Mouse (Mus musculus): ENCODE measurements around the gene Mink1. TPM values are rescaled to one million over a fixed set of nuclear protein-coding genes. Genes with fewer than 3 reads are reported as not detected.
"Not testable (repeated sequence)": the region's sequence is repeated elsewhere in the genome, so short reads cannot be mapped to it uniquely, and the experiment has no call there.

Gene Mink1
- polyA plus RNA-seq, 1 experiment from 2014 or later: 4.9 TPM

DNA sequence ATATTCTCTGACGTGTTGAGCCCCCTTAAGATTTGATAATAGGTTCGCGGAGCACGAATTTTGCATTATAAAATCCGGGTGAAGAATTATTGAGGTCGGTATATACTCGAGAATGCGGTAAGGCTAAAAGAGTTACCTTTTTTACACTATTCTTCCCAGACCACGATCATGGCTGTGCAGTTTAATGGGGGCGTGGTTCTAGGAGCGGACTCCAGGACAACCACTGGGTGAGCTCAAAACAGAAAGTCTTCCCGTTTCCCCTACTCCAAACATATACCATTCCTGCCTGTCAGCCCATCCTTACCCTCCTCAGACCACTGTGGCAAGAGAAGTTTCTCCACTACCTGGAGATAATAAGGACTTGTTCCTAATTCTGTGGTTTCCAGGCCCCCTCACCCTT lies 37.0 kb upstream of the Mink1 start:
- peak; percentile 21; the same call in 1 of the 2 replicates for ATAC-seq (ENCODE audit: insufficient read depth)
- peaks cover 2% of the 10 kb centered on the region for H3K27me3 ChIP-seq
- peak overlapping the region; percentile 74 for H3K4me2 ChIP-seq
- peak overlapping the region; percentile 76 for H3K9ac ChIP-seq
- H3K4me1 ChIP-seq (replicated peaks): peaks cover 20% of the 10 kb centered on the region
- peaks cover 28% of the 10 kb centered on the region for H3K36me3 ChIP-seq (replicated peaks)
- H3K27ac ChIP-seq (replicated peaks): peak overlapping the region; percentile 68
- peak overlapping the region; percentile 81 for H3K4me3 ChIP-seq (replicated peaks)
- WGBS (ENCODE audit: insufficient replicate concordance): 1% methylated on average over 12 of the region's 12 CpGs
- no peaks in the 10 kb centered on the region for H3K9me3 ChIP-seq (replicated peaks)

DNA sequence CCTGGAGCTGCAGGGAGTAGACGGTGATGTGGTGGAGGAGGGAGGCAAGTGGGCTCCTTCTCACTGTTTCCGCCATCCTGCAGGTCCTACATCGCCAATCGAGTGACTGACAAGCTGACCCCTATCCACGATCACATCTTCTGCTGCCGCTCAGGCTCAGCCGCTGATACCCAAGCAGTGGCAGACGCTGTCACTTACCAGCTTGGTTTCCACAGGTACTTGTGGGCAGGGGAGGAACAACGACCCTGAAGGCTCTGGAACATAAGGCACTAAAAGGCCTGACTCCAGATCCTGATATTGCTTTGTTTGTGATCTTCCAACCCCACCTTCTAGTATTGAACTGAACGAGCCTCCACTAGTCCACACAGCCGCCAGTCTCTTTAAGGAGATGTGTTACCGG lies 36.5 kb upstream of the Mink1 start:
- no peaks in the 10 kb centered on the region for H3K9me3 ChIP-seq (replicated peaks)
- peak overlapping the region; percentile 76 for H3K9ac ChIP-seq
- H3K36me3 ChIP-seq (replicated peaks): peaks cover 28% of the 10 kb centered on the region
- peak overlapping the region; percentile 74 for H3K4me2 ChIP-seq
- ATAC-seq (ENCODE audit: insufficient read depth): no peak
- H3K27ac ChIP-seq (replicated peaks): 0 out of 2 replicates have a peak overlapping the region, but pooled peaks have one; percentile 9
- H3K4me1 ChIP-seq (replicated peaks): peaks cover 19% of the 10 kb centered on the region
- WGBS (ENCODE audit: insufficient replicate concordance): 74% methylated on average over 12 of the region's 12 CpGs
- H3K4me3 ChIP-seq (replicated peaks): peak overlapping the region; percentile 81
- H3K27me3 ChIP-seq: no peaks in the 10 kb centered on the region

DNA sequence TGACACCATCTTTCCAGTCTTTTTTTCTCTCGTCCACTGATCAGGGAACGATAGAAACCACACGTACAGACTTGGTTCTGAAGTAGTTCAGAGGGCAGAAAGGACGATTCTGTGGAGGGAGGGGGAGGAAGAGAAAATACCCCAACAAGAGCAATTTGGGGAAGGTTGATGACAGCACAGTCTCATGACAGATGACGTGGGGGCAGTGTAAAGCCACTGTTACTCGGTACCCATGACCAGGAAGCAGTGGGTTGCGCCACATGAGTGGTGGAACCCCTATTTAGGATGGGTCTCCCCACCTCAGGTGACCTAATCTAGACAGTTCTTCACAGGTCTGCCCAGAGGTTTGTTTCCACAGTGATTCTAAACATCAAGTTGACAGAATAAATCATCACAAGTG lies 34.1 kb upstream of the Mink1 start:
- no peak overlapping the region for H3K9ac ChIP-seq
- no peak for ATAC-seq (ENCODE audit: insufficient read depth)
- H3K27ac ChIP-seq (replicated peaks): no peak overlapping the region
- WGBS (ENCODE audit: insufficient replicate concordance): 70% methylated on average over 7 of the region's 7 CpGs
- no peaks in the 10 kb centered on the region for H3K27me3 ChIP-seq
- H3K4me1 ChIP-seq (replicated peaks): peaks cover 19% of the 10 kb centered on the region
- no peak overlapping the region for H3K4me2 ChIP-seq
- no peak overlapping the region for H3K4me3 ChIP-seq (replicated peaks)
- peaks cover 28% of the 10 kb centered on the region for H3K36me3 ChIP-seq (replicated peaks)
- no peaks in the 10 kb centered on the region for H3K9me3 ChIP-seq (replicated peaks)

DNA sequence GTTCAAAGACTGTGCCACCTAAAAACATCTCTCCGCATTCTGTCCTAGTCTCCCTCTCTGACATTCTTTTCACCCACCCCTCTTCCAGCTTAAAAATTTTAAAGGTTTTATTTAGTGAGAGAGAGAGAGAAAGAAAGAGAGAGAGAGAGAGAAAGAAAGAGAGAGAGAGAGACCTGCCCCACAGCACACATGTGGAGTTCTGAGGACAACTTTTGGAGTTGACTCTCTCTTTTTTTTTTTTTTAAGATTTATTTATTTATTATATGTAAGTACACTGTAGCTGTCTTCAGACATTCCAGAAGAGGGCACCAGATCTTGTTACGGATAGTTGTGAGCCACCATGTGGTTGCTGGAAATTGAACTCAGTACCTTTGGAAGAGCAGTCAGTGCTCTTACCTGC lies 31.6 kb upstream of the Mink1 start:
- ATAC-seq (ENCODE audit: insufficient read depth); H3K9me3 ChIP-seq (replicated peaks); H3K27ac ChIP-seq (replicated peaks); H3K9ac ChIP-seq; H3K4me1 ChIP-seq (replicated peaks); H3K4me3 ChIP-seq (replicated peaks); H3K4me2 ChIP-seq; H3K27me3 ChIP-seq: not testable (repeated sequence)
- 62% methylated on average over 2 of the region's 2 CpGs for WGBS (ENCODE audit: insufficient replicate concordance)
- peaks cover 26% of the 10 kb centered on the region for H3K36me3 ChIP-seq (replicated peaks)

DNA sequence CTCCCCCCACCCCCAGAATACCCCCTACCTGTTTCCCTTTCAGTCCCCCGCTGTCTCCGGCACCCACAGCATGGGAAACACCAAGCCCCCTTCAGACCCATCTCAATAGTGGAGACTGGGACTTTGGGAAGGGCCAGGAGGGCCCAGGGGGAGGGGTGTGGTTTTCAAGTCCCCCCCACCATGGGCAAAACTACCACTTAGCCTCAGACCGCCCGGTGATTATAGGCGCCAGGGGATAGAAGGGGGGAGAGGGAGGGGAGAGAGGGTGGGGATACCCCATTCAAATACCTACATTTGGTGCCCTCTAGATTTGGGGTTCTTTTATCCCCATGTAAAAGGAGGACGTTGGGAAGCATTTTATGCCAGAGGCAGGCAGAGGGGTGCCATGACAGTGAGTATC lies 29.8 kb upstream of the Mink1 start, which contains the start of gene Gm40193:
Gm40193 (minus strand) TSS at position 101 of the 400 bp plus-strand sequence.
- Histone ChIP-seq H3K4me2 (no peak within 1 kb of the TSS), H3K9ac (no peak within 1 kb of the TSS), H3K9me3 (replicated peaks) (no peaks in the 10 kb centered on the region), H3K27me3 (peaks cover 6% of the 10 kb centered on the region; the same call in 1 of the 2 replicates), H3K36me3 (replicated peaks) (peaks cover 8% of the 10 kb centered on the region), H3K4me3 (replicated peaks) (no peak within 1 kb of the TSS), H3K27ac (replicated peaks) (no peak within 1 kb of the TSS), H3K4me1 (replicated peaks) (no peaks in the 10 kb centered on the region)
- 68% methylated on average over 6 of the region's 6 CpGs for WGBS (ENCODE audit: insufficient replicate concordance)
- no peak for ATAC-seq (ENCODE audit: insufficient read depth)

DNA sequence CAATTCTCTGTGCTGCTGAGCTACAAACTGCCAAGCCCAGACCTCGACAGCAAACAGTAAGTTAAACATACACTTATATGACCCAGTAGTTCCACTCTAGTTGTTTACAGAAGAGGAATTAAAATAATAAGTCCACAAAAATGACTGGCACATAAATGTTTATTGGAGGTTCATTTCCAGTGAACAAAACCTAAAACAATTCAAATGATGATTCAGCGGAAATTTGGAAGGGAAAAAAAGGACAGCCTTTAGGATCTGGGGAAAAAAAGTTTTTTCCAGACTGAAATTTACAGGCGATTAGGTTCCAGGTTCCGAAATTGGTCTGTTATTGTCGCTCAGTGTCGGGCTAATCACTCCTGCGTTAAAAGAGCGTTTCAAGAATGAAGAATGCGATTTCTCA lies 23.3 kb upstream of the Mink1 start:
- 0 out of 2 replicates have a peak overlapping the region, but pooled peaks have one; percentile 31 for H3K27ac ChIP-seq (replicated peaks)
- ATAC-seq (ENCODE audit: insufficient read depth): no peak

DNA sequence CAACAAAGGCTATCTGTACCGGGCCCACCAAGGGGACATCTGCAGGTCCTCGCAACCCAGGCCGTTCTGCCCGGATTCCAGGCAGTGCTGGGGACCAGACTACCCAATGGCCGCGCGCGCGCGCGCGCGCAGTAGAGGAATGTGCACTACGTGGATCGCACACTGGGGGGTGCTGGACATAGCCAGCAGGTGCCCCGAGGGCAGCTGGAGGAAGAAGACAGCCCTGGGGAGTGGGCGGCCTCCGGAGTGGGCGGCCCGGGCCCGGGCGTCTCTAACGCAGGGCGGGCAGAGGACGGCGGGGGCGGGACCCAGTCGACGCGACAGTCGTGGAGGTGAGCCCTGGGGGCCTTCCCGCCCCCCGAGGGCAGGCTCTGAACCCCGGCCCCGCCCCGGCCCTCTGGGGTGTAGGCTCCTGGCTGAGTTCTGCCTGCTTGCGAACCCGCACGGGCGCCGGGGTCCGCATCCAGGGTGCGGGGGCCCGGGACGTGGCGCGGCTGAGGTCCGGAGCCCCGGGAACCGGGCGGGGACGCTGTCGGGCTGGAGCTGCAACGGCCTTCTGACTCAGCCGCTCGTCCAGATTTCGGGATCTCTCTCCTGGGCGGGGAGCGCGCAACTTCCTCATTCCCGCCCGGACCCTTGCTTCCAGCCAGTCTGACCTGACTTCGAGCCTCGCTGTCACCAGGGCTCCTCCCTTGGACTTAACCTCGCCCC lies 22.6 kb upstream of the Mink1 start, which contains the start of gene Pld2:
Pld2 (plus strand) TSS at position 188 of the 711 bp plus-strand sequence.
- Histone ChIP-seq H3K9me3 (replicated peaks) (no peaks in the 10 kb centered on the region), H3K36me3 (replicated peaks) (no peaks in the 10 kb centered on the region), H3K9ac (no peak within 1 kb of the TSS), H3K4me2 (peak within 1 kb of the TSS; percentile 71), H3K27me3 (peaks cover 53% of the 10 kb centered on the region), H3K4me1 (replicated peaks) (peaks cover 16% of the 10 kb centered on the region), H3K27ac (replicated peaks) (peak within 1 kb of the TSS; percentile 51), H3K4me3 (replicated peaks) (peak within 1 kb of the TSS; percentile 59)
- WGBS (ENCODE audit: insufficient replicate concordance): under 1% methylated on average over 62 of the region's 65 CpGs
- ATAC-seq (ENCODE audit: insufficient read depth): peak; percentile 94

More for the DNA sequence above, 23.3 kb upstream of the Mink1 start:
- Histone ChIP-seq H3K9ac (no peak overlapping the region), H3K4me3 (replicated peaks) (peak overlapping the region; percentile 59), H3K27me3 (peaks cover 53% of the 10 kb centered on the region), H3K9me3 (replicated peaks) (no peaks in the 10 kb centered on the region), H3K36me3 (replicated peaks) (no peaks in the 10 kb centered on the region), H3K4me2 (peak overlapping the region; percentile 71), H3K4me1 (replicated peaks) (peaks cover 16% of the 10 kb centered on the region)
- WGBS (ENCODE audit: insufficient replicate concordance): 13% methylated on average over 9 of the region's 9 CpGs

DNA sequence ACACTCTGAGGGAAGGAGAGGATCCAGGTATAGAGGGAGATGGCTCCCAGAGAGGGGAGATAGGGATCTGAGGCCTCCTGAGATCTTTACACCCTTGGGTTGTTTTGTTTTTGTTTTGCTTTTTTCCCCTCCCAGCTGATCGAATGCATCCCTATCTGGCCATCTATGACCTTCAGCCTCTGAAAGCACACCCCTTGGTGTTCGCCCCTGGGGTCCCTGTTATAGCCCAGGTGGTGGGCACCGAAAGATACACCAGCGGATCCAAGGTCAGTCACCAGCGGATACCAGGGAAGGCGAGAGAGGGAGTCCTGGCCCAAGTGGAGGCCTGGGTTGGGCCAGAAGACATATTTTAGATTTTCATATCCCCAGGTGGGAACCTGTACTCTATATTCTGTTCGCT lies 21.8 kb upstream of the Mink1 start:
- 63% methylated on average over 7 of the region's 7 CpGs for WGBS (ENCODE audit: insufficient replicate concordance)
- H3K4me1 ChIP-seq (replicated peaks): peaks cover 16% of the 10 kb centered on the region
- peak overlapping the region; percentile 59 for H3K4me3 ChIP-seq (replicated peaks)
- ATAC-seq (ENCODE audit: insufficient read depth): no peak
- H3K36me3 ChIP-seq (replicated peaks): no peaks in the 10 kb centered on the region
- H3K27me3 ChIP-seq: peaks cover 53% of the 10 kb centered on the region
- peak overlapping the region; percentile 71 for H3K4me2 ChIP-seq
- H3K27ac ChIP-seq (replicated peaks): no peak overlapping the region
- H3K9me3 ChIP-seq (replicated peaks): no peaks in the 10 kb centered on the region
- H3K9ac ChIP-seq: no peak overlapping the region

DNA sequence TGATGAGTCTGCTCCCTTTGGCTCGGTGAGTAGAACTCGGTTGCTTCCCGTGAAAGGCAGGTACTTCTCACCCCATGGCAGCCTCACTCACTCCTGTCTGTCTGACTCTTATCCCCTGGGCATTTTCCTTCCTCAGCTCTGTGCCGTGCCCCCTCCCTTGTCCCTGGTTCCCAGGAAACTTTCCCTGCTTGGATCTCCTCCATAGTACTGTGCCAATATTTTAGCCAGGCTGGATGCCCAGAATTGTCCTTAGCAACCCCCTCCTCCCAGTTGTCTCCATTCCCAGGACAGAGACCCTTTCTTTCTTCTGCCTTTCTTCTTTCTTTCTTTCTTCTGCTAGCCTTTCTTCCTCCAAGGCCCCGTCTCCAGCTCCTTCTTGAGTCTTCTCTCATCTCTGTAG lies 21.3 kb upstream of the Mink1 start:
- no peaks in the 10 kb centered on the region for H3K9me3 ChIP-seq (replicated peaks)
- no peak overlapping the region for H3K4me3 ChIP-seq (replicated peaks)
- H3K4me1 ChIP-seq (replicated peaks): peaks cover 16% of the 10 kb centered on the region
- H3K36me3 ChIP-seq (replicated peaks): no peaks in the 10 kb centered on the region
- no peak for ATAC-seq (ENCODE audit: insufficient read depth)
- 60% methylated on average over 5 of the region's 5 CpGs for WGBS (ENCODE audit: insufficient replicate concordance)
- H3K9ac ChIP-seq: no peak overlapping the region
- no peak overlapping the region for H3K4me2 ChIP-seq
- no peak overlapping the region for H3K27ac ChIP-seq (replicated peaks)
- peaks cover 53% of the 10 kb centered on the region for H3K27me3 ChIP-seq

DNA sequence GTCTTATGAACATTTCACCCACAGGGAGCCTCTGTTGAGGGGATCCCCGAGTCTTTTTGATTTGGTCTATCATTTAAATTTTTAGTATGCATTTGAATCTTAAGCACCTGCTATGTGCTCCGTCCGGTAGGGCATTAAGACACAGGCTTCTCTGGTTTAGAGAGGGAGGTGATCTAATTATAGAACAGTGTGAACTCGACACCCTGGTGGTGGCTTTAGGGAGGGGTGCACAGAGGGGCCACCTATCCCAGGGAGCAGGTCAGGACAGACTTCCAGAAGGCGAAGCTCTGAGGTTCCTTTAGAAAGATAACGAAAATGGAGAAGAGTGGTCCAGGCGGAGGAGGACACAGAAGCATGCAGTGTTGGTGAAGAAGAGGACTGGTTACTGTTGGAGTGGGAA lies 18.2 kb upstream of the Mink1 start:
- WGBS (ENCODE audit: insufficient replicate concordance): 43% methylated on average over 7 of the region's 7 CpGs
- Histone ChIP-seq H3K4me1 (replicated peaks) (peaks cover 16% of the 10 kb centered on the region), H3K9ac (no peak overlapping the region), H3K4me2 (no peak overlapping the region), H3K27ac (replicated peaks) (no peak overlapping the region), H3K9me3 (replicated peaks) (no peaks in the 10 kb centered on the region), H3K36me3 (replicated peaks) (no peaks in the 10 kb centered on the region), H3K4me3 (replicated peaks) (no peak overlapping the region), H3K27me3 (peaks cover 41% of the 10 kb centered on the region)
- ATAC-seq (ENCODE audit: insufficient read depth): no peak

DNA sequence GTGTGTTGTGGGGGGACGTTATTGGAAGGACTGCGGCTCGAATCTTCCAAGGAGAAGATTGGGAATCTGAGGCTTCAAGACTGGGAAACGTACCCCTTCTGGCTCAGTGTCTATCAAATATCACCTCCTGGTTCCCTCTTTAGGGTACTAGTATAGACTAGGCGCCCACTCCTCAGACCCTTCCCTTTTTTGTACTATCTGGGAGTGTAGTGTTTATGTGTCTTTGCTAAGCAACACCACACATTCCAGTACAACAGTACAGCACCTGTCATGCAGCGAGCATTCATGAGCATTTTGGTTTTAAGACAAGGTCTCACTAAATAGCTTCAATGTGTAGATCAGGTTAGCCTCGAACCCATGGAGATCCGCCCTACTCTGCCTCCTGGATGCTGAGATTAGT lies 11.2 kb upstream of the Mink1 start:
- no peak for ATAC-seq (ENCODE audit: insufficient read depth)
- no peak overlapping the region for H3K27ac ChIP-seq (replicated peaks)
- 64% methylated on average over 8 of the region's 8 CpGs for WGBS (ENCODE audit: insufficient replicate concordance)
- no peak overlapping the region for H3K9ac ChIP-seq
- no peaks in the 10 kb centered on the region for H3K36me3 ChIP-seq (replicated peaks)
- H3K4me1 ChIP-seq (replicated peaks): no peaks in the 10 kb centered on the region
- no peak overlapping the region for H3K4me2 ChIP-seq
- H3K4me3 ChIP-seq (replicated peaks): no peak overlapping the region
- H3K9me3 ChIP-seq (replicated peaks): no peaks in the 10 kb centered on the region
- 0 out of 2 replicates have a peak, but pooled peaks cover 6% of the 10 kb centered on the region for H3K27me3 ChIP-seq
